ENCODE assay signal across 8 mouse cellular contexts in the genomic region with DNA sequence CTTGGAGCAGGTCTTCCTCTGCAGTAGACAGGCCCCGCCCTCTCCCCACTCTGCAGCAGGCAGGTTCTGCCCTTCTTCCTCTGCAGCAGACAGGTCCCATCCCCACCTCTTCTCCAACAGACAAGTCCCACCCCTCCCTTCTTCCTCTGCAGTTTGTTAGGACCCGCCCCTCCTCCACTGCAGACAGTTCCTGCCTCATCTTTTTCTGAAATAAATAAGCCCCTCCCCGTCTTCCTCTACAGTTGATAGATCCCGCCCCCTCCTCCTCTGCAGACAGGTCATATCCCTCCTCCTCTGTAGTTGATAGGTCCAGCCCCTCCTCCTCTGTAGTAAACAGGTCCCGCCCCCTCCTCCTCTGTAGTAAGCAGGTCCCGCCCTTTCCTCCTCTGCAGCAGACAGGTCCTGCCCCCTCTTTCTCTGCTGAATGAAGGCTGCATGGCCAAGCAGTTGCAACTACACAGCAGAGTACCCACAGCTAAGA.
DNase-seq lines count a peak whose midpoint lies in the region; ATAC-seq and TF ChIP-seq lines count a peak whose summit lies in the region.
"Had no signal": no experiment of that assay in that cellular context is flagged by ENCODE, and none has a peak within 500 bp of the region (broad histone marks: within the 10 kb centered on the region; RNA-seq: fewer than 3 reads in every experiment).

No protein-coding gene starts in this region.

- ATAC-seq in stomach, embryonic 15.5 days (ENCODE audit: insufficient read depth, low FRiP score, low read depth) = peak; percentile 87

- peak; percentile 7 to 16 for DNase-seq in CD8-positive naive resting alpha-beta T cell, adult 2 months (ENCODE audit: low read depth in 2 of 2, low spot score in 2 of 2)
- peak; percentile 87 for DNase-seq in WW6 (ENCODE audit: low read depth, low spot score)
- DNase-seq in hindbrain, embryonic 10.5 days (ENCODE audit: low spot score) = peak; percentile 48
- DNase-seq in lung, postnatal 25 days (ENCODE audit: low spot score) = peak; percentile 36
- DNase-seq in gastrocnemius, adult 2 months = no peak
- DNase-seq in layer of hippocampus, adult 18-20 months (ENCODE audit: low spot score in 2 of 2) = no peak

- intact Hi-C loops in gastrocnemius, adult 2 months (cut with DNase I) = no loop called here

- WGBS in hindbrain, embryonic 10.5 days = 15% methylated on average over 6 of the region's 6 CpGs
- 36% methylated on average over 6 of the region's 6 CpGs for WGBS in stomach, embryonic 15.5 days

- H3K9me3 ChIP-seq in hindbrain, embryonic 10.5 days = no peaks in the 10 kb centered on the region
- no peaks in the 10 kb centered on the region for H3K9me3 ChIP-seq in stomach, embryonic 15.5 days
- H3K9me3 ChIP-seq: megakaryocyte, embryonic 14.5 days had no signal

- no peak overlapping the region for H3K9ac ChIP-seq in stomach, embryonic 15.5 days

- H3K4me1 ChIP-seq in hindbrain, embryonic 10.5 days (replicated peaks) = peaks cover 15% of the 10 kb centered on the region
- H3K4me1 ChIP-seq in stomach, embryonic 15.5 days = peaks cover 3% of the 10 kb centered on the region; the same call in 1 of the 2 replicates

- H3K27ac ChIP-seq in hindbrain, embryonic 10.5 days = peak overlapping the region; percentile 75
- H3K27ac ChIP-seq in stomach, embryonic 15.5 days = no peak overlapping the region
- H3K27ac ChIP-seq in gastrocnemius, adult 2 months = no peak overlapping the region

- no peak overlapping the region for H3K4me2 ChIP-seq in stomach, embryonic 15.5 days

- H3K4me3 ChIP-seq in hindbrain, embryonic 10.5 days = peak overlapping the region; percentile 33
- 0 out of 2 replicates have a peak overlapping the region, but pooled peaks have one; percentile 1 for H3K4me3 ChIP-seq in stomach, embryonic 15.5 days (replicated peaks)
- H3K4me3 ChIP-seq in gastrocnemius, adult 2 months = no peak overlapping the region
- H3K4me3 ChIP-seq: megakaryocyte, embryonic 14.5 days had no signal

- no peaks in the 10 kb centered on the region for H3K27me3 ChIP-seq in hindbrain, embryonic 10.5 days (ENCODE audit: insufficient read depth, poor library complexity, severe bottlenecking)
- no peaks in the 10 kb centered on the region for H3K27me3 ChIP-seq in stomach, embryonic 15.5 days (replicated peaks)
- H3K27me3 ChIP-seq: megakaryocyte, embryonic 14.5 days had no signal

- no peaks in the 10 kb centered on the region for H3K36me3 ChIP-seq in hindbrain, embryonic 10.5 days
- no peaks in the 10 kb centered on the region for H3K36me3 ChIP-seq in stomach, embryonic 15.5 days

- TF ChIP-seq CTCF in gastrocnemius, adult 2 months (IDR thresholded peaks at IDR 0.05) = no peak

Comparison
In these comparisons a context has a peak if more than half of its experiments do, and no peak if none do; other contexts are left out.
1. DNase-seq: peak in CD8-positive naive resting alpha-beta T cell, adult 2 months (2 of 2), WW6 (single experiment), hindbrain, embryonic 10.5 days (single experiment) and lung, postnatal 25 days (single experiment); none in gastrocnemius, adult 2 months (single experiment) and layer of hippocampus, adult 18-20 months (0 of 2).